Mouse (Mus musculus): Measurements from ENCODE around the gene Eme2. TPM values are rescaled to one million over a fixed set of nuclear protein-coding genes. Genes with fewer than 3 reads are reported as not detected.

Eme2 gene
- polyA plus RNA-seq, 1 experiment from 2014 or later = 16.0 TPM

- 63% methylated on average over 3 of the region's 3 CpGs for WGBS
- H3K9ac ChIP-seq (ENCODE audit: low read length) = no peak overlapping the region
- peaks cover 48% of the 10 kb centered on the region for H3K36me3 ChIP-seq (ENCODE audit: control insufficient read depth, insufficient read depth, low read length)
These were observed 38.9 kb downstream of the Eme2 start for GRCm38 (mm10) chr17:24855838-24856464.

GRCm38 (mm10) chr17:24851381-24852125 lies 43.3 kb downstream of the Eme2 start:
- peak overlapping the region; percentile 94 for H3K4me2 ChIP-seq (ENCODE audit: low read length)
- no peaks in the 10 kb centered on the region for H3K9me3 ChIP-seq (ENCODE audit: control insufficient read depth, low read length)
- no peak for ATAC-seq (ENCODE audit: insufficient number of reproducible peaks, insufficient read depth, low FRiP score, low read depth)
- no peaks in the 10 kb centered on the region for H3K27me3 ChIP-seq (ENCODE audit: control insufficient read depth, insufficient read depth, low read length)
- no peak overlapping the region for H3K27ac ChIP-seq (replicated peaks in 1 of 2; ENCODE audit: control insufficient read depth in 1 of 2, insufficient read depth in 1 of 2, low read depth in 2 of 2, low read length in 2 of 2)
- H3K9ac ChIP-seq (ENCODE audit: low read length) = peak overlapping the region; percentile 84
- 81% methylated on average over 10 of the region's 10 CpGs for WGBS
- peaks cover 32% of the 10 kb centered on the region for H3K36me3 ChIP-seq (ENCODE audit: control insufficient read depth, insufficient read depth, low read length)
- H3K4me1 ChIP-seq (ENCODE audit: control insufficient read depth in 2 of 2, insufficient read depth in 2 of 2, low read length in 2 of 2) = peaks cover 2 to 12% of the 10 kb centered on the region in 2 experiments; a peak in 3 of 4 replicates
- H3K4me3 ChIP-seq (ENCODE audit: control insufficient read depth in 1 of 2, insufficient read depth in 1 of 2, low read depth in 1 of 2, low read length in 2 of 2) = peak overlapping the region; percentile 76 to 84; a peak in 3 of 4 replicates

More at GRCm38 (mm10) chr17:24855838-24856464, 38.9 kb downstream of the Eme2 start:
- Histone ChIP-seq H3K4me3 (ENCODE audit: control insufficient read depth in 1 of 2, insufficient read depth in 1 of 2, low read depth in 1 of 2, low read length in 2 of 2) (no peak overlapping the region), H3K27ac (replicated peaks in 1 of 2; ENCODE audit: control insufficient read depth in 1 of 2, insufficient read depth in 1 of 2, low read depth in 2 of 2, low read length in 2 of 2) (no peak overlapping the region), H3K9me3 (ENCODE audit: control insufficient read depth, low read length) (no peaks in the 10 kb centered on the region), H3K4me2 (ENCODE audit: low read length) (no peak overlapping the region), H3K4me1 (ENCODE audit: control insufficient read depth in 2 of 2, insufficient read depth in 2 of 2, low read length in 2 of 2) (peaks cover 0 to 6% of the 10 kb centered on the region in 2 experiments; a peak in 2 of 4 replicates), H3K27me3 (ENCODE audit: control insufficient read depth, insufficient read depth, low read length) (no peaks in the 10 kb centered on the region)
- no peak for ATAC-seq (ENCODE audit: insufficient number of reproducible peaks, insufficient read depth, low FRiP score, low read depth)

- Histone ChIP-seq H3K4me3 (ENCODE audit: control insufficient read depth in 1 of 2, insufficient read depth in 1 of 2, low read depth in 1 of 2, low read length in 2 of 2) (peak overlapping the region; percentile 76 to 84), H3K9me3 (ENCODE audit: control insufficient read depth, low read length) (no peaks in the 10 kb centered on the region), H3K4me2 (ENCODE audit: low read length) (peak overlapping the region; percentile 94), H3K4me1 (ENCODE audit: control insufficient read depth in 2 of 2, insufficient read depth in 2 of 2, low read length in 2 of 2) (peaks cover 2 to 12% of the 10 kb centered on the region in 2 experiments; a peak in 3 of 4 replicates), H3K36me3 (ENCODE audit: control insufficient read depth, insufficient read depth, low read length) (peaks cover 25% of the 10 kb centered on the region), H3K27ac (replicated peaks in 1 of 2; ENCODE audit: control insufficient read depth in 1 of 2, insufficient read depth in 1 of 2, low read depth in 2 of 2, low read length in 2 of 2) (peak overlapping the region in 1 of 2 experiments; percentile 98; a peak in 2 of 4 replicates), H3K27me3 (ENCODE audit: control insufficient read depth, insufficient read depth, low read length) (no peaks in the 10 kb centered on the region), H3K9ac (ENCODE audit: low read length) (peak overlapping the region; percentile 84)
- no peak for ATAC-seq (ENCODE audit: insufficient number of reproducible peaks, insufficient read depth, low FRiP score, low read depth)
- WGBS = under 1% methylated on average over 20 of the region's 20 CpGs
These were observed 44.1 kb downstream of the Eme2 start for GRCm38 (mm10) chr17:24850773-24851127.

- Histone ChIP-seq H3K27me3 (ENCODE audit: control insufficient read depth, insufficient read depth, low read length) (no peaks in the 10 kb centered on the region), H3K4me3 (ENCODE audit: control insufficient read depth in 1 of 2, insufficient read depth in 1 of 2, low read depth in 1 of 2, low read length in 2 of 2) (peak within 1 kb of the TSS; percentile 76 to 84), H3K36me3 (ENCODE audit: control insufficient read depth, insufficient read depth, low read length) (peaks cover 20% of the 10 kb centered on the region; the same call in 1 of the 2 replicates), H3K9ac (ENCODE audit: low read length) (peak within 1 kb of the TSS; percentile 89), H3K4me1 (ENCODE audit: control insufficient read depth in 2 of 2, insufficient read depth in 2 of 2, low read length in 2 of 2) (peaks cover 3 to 12% of the 10 kb centered on the region in 2 experiments; a peak in 3 of 4 replicates), H3K4me2 (ENCODE audit: low read length) (peak within 1 kb of the TSS; percentile 94), H3K9me3 (ENCODE audit: control insufficient read depth, low read length) (no peaks in the 10 kb centered on the region), H3K27ac (replicated peaks in 1 of 2; ENCODE audit: control insufficient read depth in 1 of 2, insufficient read depth in 1 of 2, low read depth in 2 of 2, low read length in 2 of 2) (peak within 1 kb of the TSS; percentile 98)
- WGBS = under 1% methylated on average over 58 of the region's 58 CpGs
- ATAC-seq (ENCODE audit: insufficient number of reproducible peaks, insufficient read depth, low FRiP score, low read depth) = peak; percentile 96
These were observed 44.7 kb downstream of the Eme2 start, which contains the start of gene Fahd1 for GRCm38 (mm10) chr17:24850065-24850772. Fahd1 (minus strand) TSS chr17:24850364.

GRCm38 (mm10) chr17:24849733-24850064 lies 45.2 kb downstream of the Eme2 start:
- ATAC-seq (ENCODE audit: insufficient number of reproducible peaks, insufficient read depth, low FRiP score, low read depth) = peak; percentile 45; the same call in 1 of the 2 replicates
- Histone ChIP-seq H3K36me3 (ENCODE audit: control insufficient read depth, insufficient read depth, low read length) (peaks cover 20% of the 10 kb centered on the region; the same call in 1 of the 2 replicates), H3K27me3 (ENCODE audit: control insufficient read depth, insufficient read depth, low read length) (no peaks in the 10 kb centered on the region), H3K9ac (ENCODE audit: low read length) (peak overlapping the region; percentile 89), H3K4me2 (ENCODE audit: low read length) (peak overlapping the region; percentile 94), H3K4me1 (ENCODE audit: control insufficient read depth in 2 of 2, insufficient read depth in 2 of 2, low read length in 2 of 2) (peaks cover 5 to 12% of the 10 kb centered on the region in 2 experiments; a peak in 3 of 4 replicates), H3K27ac (replicated peaks in 1 of 2; ENCODE audit: control insufficient read depth in 1 of 2, insufficient read depth in 1 of 2, low read depth in 2 of 2, low read length in 2 of 2) (peak overlapping the region; percentile 98), H3K9me3 (ENCODE audit: control insufficient read depth, low read length) (no peaks in the 10 kb centered on the region), H3K4me3 (ENCODE audit: control insufficient read depth in 1 of 2, insufficient read depth in 1 of 2, low read depth in 1 of 2, low read length in 2 of 2) (peak overlapping the region; percentile 76 to 84)
- under 1% methylated on average over 21 of the region's 21 CpGs for WGBS

- Histone ChIP-seq H3K27me3 (ENCODE audit: control insufficient read depth, insufficient read depth, low read length) (no peaks in the 10 kb centered on the region), H3K4me1 (ENCODE audit: control insufficient read depth in 2 of 2, insufficient read depth in 2 of 2, low read length in 2 of 2) (peaks cover 6 to 12% of the 10 kb centered on the region in 2 experiments; a peak in 3 of 4 replicates), H3K9ac (ENCODE audit: low read length) (peak overlapping the region; percentile 89), H3K4me2 (ENCODE audit: low read length) (peak overlapping the region; percentile 94), H3K9me3 (ENCODE audit: control insufficient read depth, low read length) (no peaks in the 10 kb centered on the region), H3K36me3 (ENCODE audit: control insufficient read depth, insufficient read depth, low read length) (peaks cover 10% of the 10 kb centered on the region; the same call in 1 of the 2 replicates), H3K4me3 (ENCODE audit: control insufficient read depth in 1 of 2, insufficient read depth in 1 of 2, low read depth in 1 of 2, low read length in 2 of 2) (peak overlapping the region; percentile 31 to 84), H3K27ac (replicated peaks in 1 of 2; ENCODE audit: control insufficient read depth in 1 of 2, insufficient read depth in 1 of 2, low read depth in 2 of 2, low read length in 2 of 2) (peak overlapping the region in 1 of 2 experiments; percentile 98; a peak in 2 of 4 replicates)
- no peak for ATAC-seq (ENCODE audit: insufficient number of reproducible peaks, insufficient read depth, low FRiP score, low read depth)
These were observed 46.3 kb downstream of the Eme2 start for GRCm38 (mm10) chr17:24848600-24849031.

- H3K9me3 ChIP-seq (ENCODE audit: control insufficient read depth, low read length) = no peaks in the 10 kb centered on the region
- H3K27ac ChIP-seq (replicated peaks in 1 of 2; ENCODE audit: control insufficient read depth in 1 of 2, insufficient read depth in 1 of 2, low read depth in 2 of 2, low read length in 2 of 2) = no peak overlapping the region
- H3K9ac ChIP-seq (ENCODE audit: low read length) = no peak overlapping the region
- H3K27me3 ChIP-seq (ENCODE audit: control insufficient read depth, insufficient read depth, low read length) = no peaks in the 10 kb centered on the region
- no peaks in the 10 kb centered on the region for H3K36me3 ChIP-seq (ENCODE audit: control insufficient read depth, insufficient read depth, low read length)
- no peak for ATAC-seq (ENCODE audit: insufficient number of reproducible peaks, insufficient read depth, low FRiP score, low read depth)
- H3K4me1 ChIP-seq (ENCODE audit: control insufficient read depth in 2 of 2, insufficient read depth in 2 of 2, low read length in 2 of 2) = peaks cover 6 to 12% of the 10 kb centered on the region in 2 experiments; a peak in 3 of 4 replicates
- H3K4me3 ChIP-seq (ENCODE audit: control insufficient read depth in 1 of 2, insufficient read depth in 1 of 2, low read depth in 1 of 2, low read length in 2 of 2) = no peak overlapping the region
- 87% methylated on average over 1 of the region's 1 CpGs for WGBS
- H3K4me2 ChIP-seq (ENCODE audit: low read length) = no peak overlapping the region
These were observed 47.5 kb downstream of the Eme2 start for GRCm38 (mm10) chr17:24847386-24847785.

Data from heart, embryonic 14.5 days (tissue).